Mouse (Mus musculus) central nervous system, embryonic 18 days (tissue): ENCODE data around the gene Xrcc2. TPM values are rescaled to one million over a fixed set of nuclear protein-coding genes. Genes with fewer than 3 reads are reported as not detected.

ENCODE experiments used
- polyA plus RNA-seq: library from polyadenylated mRNA; depleted of rRNA; stranded (reverse); fragments of >200 nt; gene quantifications from 2 replicates; pipeline ENCODE4 v1.2.3, GENCODE M21; 2012; rRNA removed

The Xrcc2 gene
- polyA plus RNA-seq, result 7.8 and 8.5 TPM in 2 replicates

DNA sequence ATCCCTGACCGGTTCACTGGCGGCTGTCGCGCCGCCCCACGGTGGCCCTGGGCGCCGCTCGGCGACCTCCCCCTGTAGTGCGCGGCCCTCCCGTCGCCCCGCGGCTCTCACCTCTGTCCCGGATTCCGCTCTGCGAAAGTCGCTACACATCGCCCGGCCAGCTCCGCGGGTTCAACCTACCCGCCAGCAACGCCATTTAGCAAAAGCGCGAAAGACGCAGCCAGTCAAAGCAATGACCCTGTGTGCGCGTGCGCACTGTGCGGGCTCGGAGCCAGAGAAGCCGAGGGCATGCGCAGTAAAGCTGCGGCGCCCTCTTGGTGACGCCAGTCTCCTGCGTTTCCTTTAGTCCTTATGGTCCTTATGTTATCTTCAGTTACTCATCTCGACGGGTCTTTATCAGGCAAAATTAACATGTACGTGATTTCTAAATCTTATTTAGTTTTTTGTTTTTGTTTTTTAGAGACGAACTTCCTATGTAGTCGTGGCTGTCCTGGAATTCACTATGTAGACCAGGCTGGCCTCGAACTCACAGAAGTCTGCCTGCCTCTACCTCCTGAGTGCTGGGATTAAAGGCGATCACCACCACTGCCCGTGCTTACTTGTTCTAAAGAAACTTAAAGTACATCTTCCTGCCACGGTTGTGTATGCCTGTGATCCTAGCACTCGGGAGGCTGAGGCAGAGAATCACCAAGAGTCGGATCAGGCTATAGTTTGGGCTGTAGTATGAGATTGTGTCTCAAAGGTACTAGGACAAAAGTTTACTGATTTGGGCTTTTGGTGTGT lies at the start of gene Xrcc2:
TSS of gene Xrcc2 (minus strand) at position 259 of the 783 bp plus-strand sequence.

Other genes with a start within 250 kb of the Xrcc2 start
- gene Kmt2c, start 207.0 kb downstream of the Xrcc2 start, polyA plus RNA-seq, result 46.0 and 49.9 TPM in 2 replicates
- 0.04 and 0.13 TPM in 2 replicates for gene Cct8l1, start 189.8 kb downstream of the Xrcc2 start, polyA plus RNA-seq
- 46.0 and 49.4 TPM in 2 replicates for gene Actr3b, start 54.2 kb upstream of the Xrcc2 start, polyA plus RNA-seq
- gene Gm21663, start 236.6 kb upstream of the Xrcc2 start, polyA plus RNA-seq, result 0.03 TPM in 1 of 2 replicates, not detected in the other
- gene Gm21671, start 248.6 kb upstream of the Xrcc2 start, polyA plus RNA-seq, result not detected in 2 replicates